8 mouse cellular contexts compared by ENCODE assay signal in the genomic region with DNA sequence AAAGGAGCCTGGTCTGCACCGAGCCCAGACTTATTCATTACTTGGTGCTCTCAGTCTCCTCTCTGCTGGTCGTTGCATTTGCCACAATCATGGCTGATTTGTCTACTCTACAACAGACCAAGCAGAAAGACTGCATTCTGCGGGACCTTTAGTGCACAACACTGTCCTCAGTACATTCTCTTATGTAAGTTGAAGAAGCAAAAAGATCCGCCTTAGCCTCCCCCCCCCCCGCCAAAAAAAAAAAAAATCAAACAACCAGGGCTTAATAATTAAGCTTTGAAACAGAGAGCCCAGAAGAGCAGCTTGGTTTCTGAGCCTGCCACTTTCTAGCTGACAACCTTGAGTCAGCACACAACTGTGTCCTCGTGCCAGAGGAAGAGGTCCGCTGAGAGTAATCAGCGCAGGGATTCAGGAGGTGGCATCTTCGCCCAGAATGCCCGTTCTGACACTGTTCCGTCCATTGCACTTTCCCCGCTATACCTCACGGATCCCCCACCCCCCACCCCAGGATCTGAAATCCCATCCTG. TPM values are rescaled to one million over a fixed set of nuclear protein-coding genes. Genes with fewer than 3 reads are reported as not detected.
A peak's percentile ranks its signal among the peaks of the same experiment; 100 is the strongest.
DNase-seq lines count a peak whose midpoint lies in the region; ATAC-seq lines count a peak whose summit lies in the region.

No protein-coding gene starts in this region.

- H3K27ac ChIP-seq in lung, embryonic 16.5 days (ENCODE audit: low read length), result no peak overlapping the region
- no peak overlapping the region; the same call in 1 of the 2 replicates for H3K27ac ChIP-seq in embryonic facial prominence, embryonic 14.5 days (replicated peaks; ENCODE audit: low read depth, low read length)
- peak overlapping the region; percentile 81 for H3K27ac ChIP-seq in kidney, embryonic 15.5 days
- H3K27ac ChIP-seq in midbrain, embryonic 15.5 days, result peak overlapping the region; percentile 49

- H3K9me3 ChIP-seq in lung, embryonic 16.5 days (ENCODE audit: control insufficient read depth, low read length), result no peaks in the 10 kb centered on the region
- H3K9me3 ChIP-seq in embryonic facial prominence, embryonic 14.5 days (ENCODE audit: control insufficient read depth, low read length), result no peaks in the 10 kb centered on the region
- no peaks in the 10 kb centered on the region for H3K9me3 ChIP-seq in kidney, embryonic 15.5 days (replicated peaks)
- no peaks in the 10 kb centered on the region for H3K9me3 ChIP-seq in midbrain, embryonic 15.5 days

- peaks cover 8% of the 10 kb centered on the region for H3K4me1 ChIP-seq in lung, embryonic 16.5 days (replicated peaks; ENCODE audit: control insufficient read depth, insufficient read depth, low read length)
- H3K4me1 ChIP-seq in embryonic facial prominence, embryonic 14.5 days (ENCODE audit: control insufficient read depth, insufficient read depth, low read length), result peaks cover 5% of the 10 kb centered on the region; the same call in 1 of the 2 replicates
- H3K4me1 ChIP-seq in kidney, embryonic 15.5 days, result peaks cover 10% of the 10 kb centered on the region
- H3K4me1 ChIP-seq in midbrain, embryonic 15.5 days, result peaks cover 17% of the 10 kb centered on the region

- peak overlapping the region; percentile 87 for H3K9ac ChIP-seq in lung, embryonic 16.5 days (ENCODE audit: low read length)
- peak overlapping the region; percentile 80 for H3K9ac ChIP-seq in embryonic facial prominence, embryonic 14.5 days (ENCODE audit: low read depth, low read length)
- H3K9ac ChIP-seq in kidney, embryonic 15.5 days, result peak overlapping the region; percentile 92
- H3K9ac ChIP-seq in midbrain, embryonic 15.5 days, result peak overlapping the region; percentile 82

- H3K36me3 ChIP-seq in lung, embryonic 16.5 days (ENCODE audit: control insufficient read depth, insufficient read depth, low read length), result peaks cover 17% of the 10 kb centered on the region
- H3K36me3 ChIP-seq in embryonic facial prominence, embryonic 14.5 days (ENCODE audit: control insufficient read depth, insufficient read depth, low read length), result peaks cover 31% of the 10 kb centered on the region
- H3K36me3 ChIP-seq in kidney, embryonic 15.5 days, result peaks cover 34% of the 10 kb centered on the region
- H3K36me3 ChIP-seq in midbrain, embryonic 15.5 days (replicated peaks), result peaks cover 13% of the 10 kb centered on the region

- WGBS in lung, embryonic 16.5 days, result 6% methylated on average over 13 of the region's 13 CpGs
- 7% methylated on average over 12 of the region's 13 CpGs for WGBS in embryonic facial prominence, embryonic 14.5 days
- WGBS in kidney, embryonic 15.5 days, result 8% methylated on average over 13 of the region's 13 CpGs
- WGBS in midbrain, embryonic 15.5 days, result 8% methylated on average over 13 of the region's 13 CpGs

- DNase-seq in lung, postnatal 36 days, result no peak
- DNase-seq in embryonic facial prominence, embryonic 14.5 days (ENCODE audit: low spot score), result no peak
- no peak for DNase-seq in layer of hippocampus, postnatal 10 days (ENCODE audit: low spot score in 2 of 2)
- DNase-seq in thymus, postnatal 4 days, result no peak
- DNase-seq in cerebellum, adult 18-20 months, result no peak

- H3K4me2 ChIP-seq in lung, embryonic 16.5 days (ENCODE audit: low read depth, low read length), result peak overlapping the region; percentile 74
- H3K4me2 ChIP-seq in embryonic facial prominence, embryonic 14.5 days (ENCODE audit: low read depth, low read length), result peak overlapping the region; percentile 77
- peak overlapping the region; percentile 73 for H3K4me2 ChIP-seq in kidney, embryonic 15.5 days
- peak overlapping the region; percentile 68 for H3K4me2 ChIP-seq in midbrain, embryonic 15.5 days

- peak overlapping the region; percentile 92 for H3K4me3 ChIP-seq in lung, embryonic 16.5 days (ENCODE audit: low read length)
- H3K4me3 ChIP-seq in embryonic facial prominence, embryonic 14.5 days (ENCODE audit: low read depth, low read length), result peak overlapping the region; percentile 65
- H3K4me3 ChIP-seq in kidney, embryonic 15.5 days (replicated peaks), result peak overlapping the region; percentile 93
- H3K4me3 ChIP-seq in midbrain, embryonic 15.5 days, result peak overlapping the region; percentile 92

- ATAC-seq in lung, embryonic 16.5 days (ENCODE audit: low read depth), result no peak
- ATAC-seq in embryonic facial prominence, embryonic 14.5 days (ENCODE audit: low read depth), result no peak
- peak; percentile 23; the same call in 1 of the 2 replicates for ATAC-seq in kidney, embryonic 15.5 days (replicated peaks; ENCODE audit: low FRiP score)
- peak; percentile 15; the same call in 1 of the 2 replicates for ATAC-seq in midbrain, embryonic 15.5 days (replicated peaks)

- H3K27me3 ChIP-seq in lung, embryonic 16.5 days (ENCODE audit: control insufficient read depth, insufficient read depth, low read depth, low read length), result no peaks in the 10 kb centered on the region
- no peaks in the 10 kb centered on the region for H3K27me3 ChIP-seq in embryonic facial prominence, embryonic 14.5 days (replicated peaks; ENCODE audit: control insufficient read depth, insufficient read depth, low read length)
- no peaks in the 10 kb centered on the region for H3K27me3 ChIP-seq in kidney, embryonic 15.5 days
- no peaks in the 10 kb centered on the region for H3K27me3 ChIP-seq in midbrain, embryonic 15.5 days (replicated peaks)

RNA-seq across cellular contexts. Expression of a gene that starts 0.6 kb away (rescaled TPM):
- polyA plus RNA-seq in lung, embryonic 16.5 days (2015; fragmentation: Nextera tagmentation; extraction: Ambion mirVana), result 16.8 and 17.9 TPM in 2 replicates
- 14.6 and 14.9 TPM in 2 replicates for polyA plus RNA-seq in embryonic facial prominence, embryonic 14.5 days (2014; fragmentation: Nextera tagmentation; extraction: Ambion mirVana)
- polyA plus RNA-seq in kidney, embryonic 15.5 days (2015; fragmentation: Nextera tagmentation; extraction: Ambion mirVana), result 19.0 and 20.4 TPM in 2 replicates
- 20.1 and 23.5 TPM in 2 replicates for polyA plus RNA-seq in midbrain, embryonic 15.5 days (2015; fragmentation: Nextera tagmentation; extraction: Ambion mirVana)
- 10 to 100 TPM; 31.6 to 36.2 TPM for total RNA-seq in layer of hippocampus, postnatal 10 days (2021)

RNA-seq across cellular contexts. Expression of a gene that starts 0.6 kb away (rescaled TPM):
- 792 and 827 TPM in 2 replicates for polyA plus RNA-seq in lung, embryonic 16.5 days (2015; fragmentation: Nextera tagmentation; extraction: Ambion mirVana)
- 1,276 and 1,392 TPM in 2 replicates for polyA plus RNA-seq in embryonic facial prominence, embryonic 14.5 days (2014; fragmentation: Nextera tagmentation; extraction: Ambion mirVana)
- 959 and 1,016 TPM in 2 replicates for polyA plus RNA-seq in kidney, embryonic 15.5 days (2015; fragmentation: Nextera tagmentation; extraction: Ambion mirVana)
- polyA plus RNA-seq in midbrain, embryonic 15.5 days (2015; fragmentation: Nextera tagmentation; extraction: Ambion mirVana), result 469 and 502 TPM in 2 replicates
- total RNA-seq in layer of hippocampus, postnatal 10 days (2021), result 1,000 to 10,000 TPM in 1 of 2 experiments, 100 to 1,000 TPM in 1; 950 to 1,065 TPM

Comparison
In these comparisons a context has a peak if more than half of its experiments do, and no peak if none do; other contexts are left out.
1. ATAC-seq: peak in kidney, embryonic 15.5 days (single experiment) and midbrain, embryonic 15.5 days (single experiment); none in lung, embryonic 16.5 days (single experiment) and embryonic facial prominence, embryonic 14.5 days (single experiment).
2. H3K27ac ChIP-seq: peak in kidney, embryonic 15.5 days (single experiment) and midbrain, embryonic 15.5 days (single experiment); none in lung, embryonic 16.5 days (single experiment) and embryonic facial prominence, embryonic 14.5 days (single experiment).
3. Peak in every context shown above with its lines, with median percentiles within 50 percentile points of each other: H3K4me2 ChIP-seq, H3K4me3 ChIP-seq and H3K9ac ChIP-seq.